Mouse (Mus musculus) thymus, postnatal 25 days (tissue): Measurements from ENCODE around the gene Pcsk4.

Source experiments
- DNase-seq: peaks from one replicate; pipeline ENCODE4 v3.0.0; 2022

Pcsk4 gene

GRCm38 (mm10) chr10:80321670-80322581 is 7.4 kb downstream of the Pcsk4 start:
- no peak for DNase-seq

- no peak for DNase-seq
These were observed 8.2 kb downstream of the Pcsk4 start for GRCm38 (mm10) chr10:80321014-80321669.

- peak; percentile 89 for DNase-seq
These were observed 8.9 kb downstream of the Pcsk4 start, which contains the start of gene 2310011J03Rik for GRCm38 (mm10) chr10:80320340-80320760. Gene 2310011J03Rik (minus strand): TSS chr10:80320537.

- DNase-seq, result no peak
These were observed 12.3 kb downstream of the Pcsk4 start for GRCm38 (mm10) chr10:80317011-80317410.

GRCm38 (mm10) chr10:80316359-80316781 is 12.9 kb downstream of the Pcsk4 start:
- DNase-seq, result no peak

GRCm38 (mm10) chr10:80315315-80315714 is 14.0 kb downstream of the Pcsk4 start:
- no peak for DNase-seq

GRCm38 (mm10) chr10:80314494-80315001 is 14.8 kb downstream of the Pcsk4 start:
- no peak for DNase-seq

- no peak for DNase-seq
These were observed 15.6 kb downstream of the Pcsk4 start for GRCm38 (mm10) chr10:80313627-80314201.

GRCm38 (mm10) chr10:80312586-80313504 is 16.5 kb downstream of the Pcsk4 start:
- DNase-seq, result no peak

- DNase-seq, result no peak
These were observed 17.7 kb downstream of the Pcsk4 start for GRCm38 (mm10) chr10:80311560-80311959.

GRCm38 (mm10) chr10:80304862-80305261 is 24.4 kb downstream of the Pcsk4 start:
- peak; percentile 48 for DNase-seq

GRCm38 (mm10) chr10:80304458-80304857 is 24.8 kb downstream of the Pcsk4 start:
- no peak for DNase-seq

- DNase-seq, result no peak
These were observed 26.8 kb downstream of the Pcsk4 start for GRCm38 (mm10) chr10:80302471-80302881.

- DNase-seq, result no peak
These were observed 27.3 kb downstream of the Pcsk4 start for GRCm38 (mm10) chr10:80302082-80302355.

GRCm38 (mm10) chr10:80301256-80302081 is 27.8 kb downstream of the Pcsk4 start:
- no peak for DNase-seq

GRCm38 (mm10) chr10:80300672-80301181 is 28.6 kb downstream of the Pcsk4 start:
- DNase-seq, result no peak

GRCm38 (mm10) chr10:80299824-80300223 is 29.5 kb downstream of the Pcsk4 start:
- no peak for DNase-seq

- DNase-seq, result no peak
These were observed 30.0 kb downstream of the Pcsk4 start for GRCm38 (mm10) chr10:80299301-80299700.

GRCm38 (mm10) chr10:80298571-80299281 is 30.6 kb downstream of the Pcsk4 start:
- no peak for DNase-seq

- no peak for DNase-seq
These were observed 31.7 kb downstream of the Pcsk4 start for GRCm38 (mm10) chr10:80297526-80298133.
